Mouse (Mus musculus): ENCODE data around the gene Gm20388.

DNA sequence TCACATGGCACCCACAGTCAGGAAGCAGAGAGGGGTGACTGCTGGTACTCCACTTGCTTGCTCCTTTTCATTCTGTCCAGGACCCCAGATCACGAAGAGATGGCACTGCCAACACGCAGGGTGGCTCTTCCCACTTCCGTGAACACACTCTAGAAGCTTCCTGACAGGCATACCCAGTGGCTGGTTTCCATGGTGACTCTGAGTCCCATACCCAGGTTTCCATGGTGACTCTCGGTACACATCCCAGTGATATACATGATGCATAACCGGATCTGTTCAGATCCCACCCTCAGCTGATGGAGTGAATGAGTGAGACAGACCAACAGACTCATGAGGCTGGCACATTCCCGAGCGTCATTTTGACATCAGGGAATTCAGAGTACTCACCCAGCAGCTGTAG is 1148.5 kb downstream of the Gm20388 start:
- TF ChIP-seq CTCF (IDR thresholded peaks at IDR 0.05; ENCODE audit: low read depth) (no peak), EP300 (optimal IDR thresholded peaks at IDR 0.05) (no peak)
